In genomic region chr17:15499656-15500394, GRCm38 (mm10) we compare ENCODE assay signal across 8 mouse cellular contexts. TPM values are rescaled to one million over a fixed set of nuclear protein-coding genes. Genes with fewer than 3 reads are reported as not detected.
A peak's percentile ranks its signal among the peaks of the same experiment; 100 is the strongest.
DNase-seq lines count a peak whose midpoint lies in the region; ATAC-seq lines count a peak whose summit lies in the region.

TSS of gene Psmb1 (minus strand) at chr17:15499751.
TSS of gene Tbp (plus strand) at chr17:15499888.

- H3K9ac ChIP-seq in hindbrain, embryonic 16.5 days (ENCODE audit: low read depth, low read length) = peak within 1 kb of the TSS; percentile 90

- H3K4me2 ChIP-seq in hindbrain, embryonic 16.5 days (ENCODE audit: low read length) = peak within 1 kb of the TSS; percentile 86

- H3K79me2 ChIP-seq in macrophage (ENCODE audit: inconsistent target) = peaks cover 63% of the 10 kb centered on the region

- peak within 1 kb of the TSS; percentile 96 for H3K27ac ChIP-seq in hindbrain, embryonic 16.5 days (ENCODE audit: low read depth, low read length)
- peak within 1 kb of the TSS; percentile 68 for H3K27ac ChIP-seq in macrophage

- H3K27me3 ChIP-seq in hindbrain, embryonic 16.5 days (replicated peaks; ENCODE audit: control insufficient read depth, insufficient read depth, low read length) = no peaks in the 10 kb centered on the region

- WGBS in hindbrain, embryonic 16.5 days = under 1% methylated on average over 61 of the region's 63 CpGs
- under 1% methylated on average over 63 of the region's 63 CpGs for WGBS in macrophage (ENCODE audit: missing documents)

- no peaks in the 10 kb centered on the region for H3K9me3 ChIP-seq in hindbrain, embryonic 16.5 days (ENCODE audit: control insufficient read depth, low read length)

- peaks cover 31% of the 10 kb centered on the region for H3K4me1 ChIP-seq in hindbrain, embryonic 16.5 days (ENCODE audit: control insufficient read depth, insufficient read depth, low read depth, low read length)

- H3K36me3 ChIP-seq in hindbrain, embryonic 16.5 days (ENCODE audit: control insufficient read depth, insufficient read depth, low read length) = peaks cover 10% of the 10 kb centered on the region
- H3K36me3 ChIP-seq in macrophage (ENCODE audit: inconsistent target) = peaks cover 19% of the 10 kb centered on the region

- ATAC-seq in hindbrain, embryonic 16.5 days = peak; percentile 93

- H3K4me3 ChIP-seq in hindbrain, embryonic 16.5 days (ENCODE audit: low read length) = peak within 1 kb of the TSS; percentile 91
- peak within 1 kb of the TSS; percentile 92 for H3K4me3 ChIP-seq in macrophage (ENCODE audit: inconsistent target)

- peak; percentile 91 for DNase-seq in WW6 (ENCODE audit: low read depth, low spot score)
- DNase-seq in cerebellum, postnatal 4 days (ENCODE audit: low spot score in 2 of 2) = peak; percentile 94 to 96
- DNase-seq in gastrocnemius, adult 18-20 months (ENCODE audit: low spot score) = peak; percentile 98
- DNase-seq in left cerebral cortex, adult 18-20 months (ENCODE audit: low spot score in 2 of 2) = peak; percentile 99
- peak; percentile 98 for DNase-seq in right cerebral cortex, adult 18-20 months
- peak; percentile 89 for DNase-seq in urinary bladder, postnatal 10 days (ENCODE audit: low spot score)

RNA-seq across cellular contexts. Expression of gene Psmb1, which starts in this region (rescaled TPM):
- 100 to 1,000 TPM; 105 to 115 TPM for total RNA-seq in gastrocnemius, adult 18-20 months (2021)
- 227 and 248 TPM in 2 replicates for polyA plus RNA-seq in hindbrain, embryonic 16.5 days (2015; fragmentation: Nextera tagmentation; extraction: Ambion mirVana)
- total RNA-seq in left cerebral cortex, adult 18-20 months (2021) = 100 to 1,000 TPM; 133 to 136 TPM
- 10 to 100 TPM; 10.8 to 85.7 (median 49.6) TPM for total RNA-seq in macrophage (2018; cell fraction: chromatin; rRNA removed)
- total RNA-seq in macrophage (2018; cell fraction: cytosol; rRNA removed) = 100 to 1,000 TPM in 12 of 26 experiments, 10 to 100 TPM in 14; 70.6 to 123 (median 98.5) TPM
- 10 to 100 TPM; 13.0 to 60.2 (median 37.1) TPM for total RNA-seq in macrophage (2018; cell fraction: nucleus; rRNA removed)
- 70.7 to 115 TPM (median 101 TPM) in 3 replicates for polyA plus RNA-seq in macrophage (2018)

RNA-seq across cellular contexts. Expression of gene Tbp, which starts in this region (rescaled TPM):
- 1 to 10 TPM; 6.7 to 7.0 TPM for total RNA-seq in gastrocnemius, adult 18-20 months (2021)
- 51.1 and 52.6 TPM in 2 replicates for polyA plus RNA-seq in hindbrain, embryonic 16.5 days (2015; fragmentation: Nextera tagmentation; extraction: Ambion mirVana)
- total RNA-seq in left cerebral cortex, adult 18-20 months (2021) = 10 to 100 TPM; 25.7 to 30.0 TPM
- total RNA-seq in macrophage (2018; cell fraction: chromatin; rRNA removed) = 10 to 100 TPM; 11.9 to 67.2 (median 35.8) TPM
- 10 to 100 TPM in 22 of 26 experiments, 1 to 10 TPM in 4; 7.6 to 19.4 (median 14.2) TPM for total RNA-seq in macrophage (2018; cell fraction: cytosol; rRNA removed)
- total RNA-seq in macrophage (2018; cell fraction: nucleus; rRNA removed) = 10 to 100 TPM in 25 of 26 experiments, 1 to 10 TPM in 1; 9.2 to 63.0 (median 25.2) TPM
- polyA plus RNA-seq in macrophage (2018) = 15.5 to 29.0 TPM (median 16.5 TPM) in 3 replicates

Comparison
In these comparisons a context has a peak if more than half of its experiments do, and no peak if none do; other contexts are left out.
1. Peak in every context shown above with its lines: DNase-seq, ATAC-seq, H3K4me3 ChIP-seq and H3K27ac ChIP-seq.